Mouse (Mus musculus) lung, postnatal 25 days (tissue): ENCODE measurements at regions not wholly inside any gene's neighbourhood (a gene's known extent, or its start where the extent isn't known, plus 50 kb on each side); places are given as distances from the start of the nearest gene placed in this dataset.

Experiments
- DNase-seq: peaks from one replicate; pipeline ENCODE4 v3.0.0; 2022; ENCODE audit warnings: low spot score

GRCm38 (mm10) chr11:114433561-114433960 is 234.8 kb upstream of the Rpl38 start:
- no peak for DNase-seq

- no peak for DNase-seq
Observed at GRCm38 (mm10) chr11:114425447-114425846, 242.9 kb upstream of the Rpl38 start.

GRCm38 (mm10) chr11:114423322-114423721 is 245.0 kb upstream of the Rpl38 start:
- DNase-seq, result no peak

GRCm38 (mm10) chr11:114419002-114419401 is 249.3 kb upstream of the Rpl38 start:
- DNase-seq, result no peak

GRCm38 (mm10) chr11:114416168-114416567 is 252.2 kb upstream of the Rpl38 start:
- no peak for DNase-seq

GRCm38 (mm10) chr11:114404401-114404800 is 263.9 kb upstream of the Rpl38 start:
- no peak for DNase-seq

- DNase-seq, result no peak
Observed at GRCm38 (mm10) chr11:114402556-114403320, 265.6 kb upstream of the Rpl38 start.

- DNase-seq, result no peak
Observed at GRCm38 (mm10) chr11:114400701-114401100, 267.6 kb upstream of the Rpl38 start.

GRCm38 (mm10) chr11:114392161-114392560 is 276.2 kb upstream of the Rpl38 start:
- no peak for DNase-seq

- DNase-seq, result no peak
Observed at GRCm38 (mm10) chr11:114391553-114391952, 276.8 kb upstream of the Rpl38 start.

GRCm38 (mm10) chr11:114387091-114387490 is 281.2 kb upstream of the Rpl38 start:
- no peak for DNase-seq

- no peak for DNase-seq
Observed at GRCm38 (mm10) chr11:114379411-114379824, 288.9 kb upstream of the Rpl38 start.

GRCm38 (mm10) chr11:114375921-114376320 is 292.4 kb upstream of the Rpl38 start:
- DNase-seq, result peak; percentile 7

GRCm38 (mm10) chr11:114370708-114371107 is 297.6 kb upstream of the Rpl38 start:
- DNase-seq, result no peak

- DNase-seq, result no peak
Observed at GRCm38 (mm10) chr11:114367779-114368178, 300.5 kb upstream of the Rpl38 start.

- DNase-seq, result no peak
Observed at GRCm38 (mm10) chr11:114360946-114361345, 294.1 kb upstream of the Sdk2 start.

GRCm38 (mm10) chr11:114360321-114360720 is 293.5 kb upstream of the Sdk2 start:
- DNase-seq, result no peak

GRCm38 (mm10) chr11:114352146-114352795 is 285.4 kb upstream of the Sdk2 start:
- DNase-seq, result peak; percentile 7

- no peak for DNase-seq
Observed at GRCm38 (mm10) chr11:114336839-114337484, 270.1 kb upstream of the Sdk2 start.

- no peak for DNase-seq
Observed at GRCm38 (mm10) chr11:114335950-114336838, 269.3 kb upstream of the Sdk2 start.

- DNase-seq, result peak; percentile 23
Observed at GRCm38 (mm10) chr11:114331579-114332150, 264.8 kb upstream of the Sdk2 start.

GRCm38 (mm10) chr11:114330316-114330715 is 263.5 kb upstream of the Sdk2 start:
- DNase-seq, result no peak
